Mouse (Mus musculus): Measurements from ENCODE around the gene B4galnt1. TPM values are rescaled to one million over a fixed set of nuclear protein-coding genes. Genes with fewer than 3 reads are reported as not detected.
"Not testable (repeated sequence)": the region's sequence is repeated elsewhere in the genome, so short reads cannot be mapped to it uniquely, and the experiment has no call there.

Gene B4galnt1
- total RNA-seq, 2 experiments from 2014 or later: 3.4 to 3.6 TPM

- DNase-seq (ENCODE audit: low spot score in 2 of 2): no peak
These were observed 23.5 kb upstream of the B4galnt1 start for GRCm38 (mm10) chr10:127141500-127141899.

- no peak for DNase-seq (ENCODE audit: low spot score in 2 of 2)
These were observed 21.8 kb upstream of the B4galnt1 start for GRCm38 (mm10) chr10:127143228-127143627.

GRCm38 (mm10) chr10:127144536-127144935, 20.5 kb upstream of the B4galnt1 start:
- no peak for DNase-seq (ENCODE audit: low spot score in 2 of 2)

GRCm38 (mm10) chr10:127145303-127145702, 19.7 kb upstream of the B4galnt1 start:
- no peak for DNase-seq (ENCODE audit: low spot score in 2 of 2)

GRCm38 (mm10) chr10:127147135-127147534, 17.9 kb upstream of the B4galnt1 start:
- DNase-seq (ENCODE audit: low spot score in 2 of 2): no peak

- DNase-seq (ENCODE audit: low spot score in 2 of 2): no peak
These were observed 14.6 kb upstream of the B4galnt1 start for GRCm38 (mm10) chr10:127150471-127150872.

GRCm38 (mm10) chr10:127151233-127151632, 13.8 kb upstream of the B4galnt1 start:
- DNase-seq (ENCODE audit: low spot score in 2 of 2): not testable (repeated sequence)

GRCm38 (mm10) chr10:127152556-127152955, 12.5 kb upstream of the B4galnt1 start:
- DNase-seq (ENCODE audit: low spot score in 2 of 2): not testable (repeated sequence)

- DNase-seq (ENCODE audit: low spot score in 2 of 2): no peak
These were observed 11.7 kb upstream of the B4galnt1 start for GRCm38 (mm10) chr10:127153323-127153722.

GRCm38 (mm10) chr10:127154241-127154640, 10.8 kb upstream of the B4galnt1 start:
- no peak for DNase-seq (ENCODE audit: low spot score in 2 of 2)

GRCm38 (mm10) chr10:127154652-127155051, 10.4 kb upstream of the B4galnt1 start:
- DNase-seq (ENCODE audit: low spot score in 2 of 2): no peak

- DNase-seq (ENCODE audit: low spot score in 2 of 2): no peak
These were observed 8.9 kb upstream of the B4galnt1 start for GRCm38 (mm10) chr10:127156089-127156488.

GRCm38 (mm10) chr10:127156511-127156910, 8.5 kb upstream of the B4galnt1 start:
- DNase-seq (ENCODE audit: low spot score in 2 of 2): no peak

- DNase-seq (ENCODE audit: low spot score in 2 of 2): no peak
These were observed 6.6 kb upstream of the B4galnt1 start for GRCm38 (mm10) chr10:127158471-127158870.

GRCm38 (mm10) chr10:127160081-127160480, 4.9 kb upstream of the B4galnt1 start:
- DNase-seq (ENCODE audit: low spot score in 2 of 2): no peak

- DNase-seq (ENCODE audit: low spot score in 2 of 2): no peak
These were observed 4.3 kb upstream of the B4galnt1 start for GRCm38 (mm10) chr10:127160728-127161127.

- not testable (repeated sequence) for DNase-seq (ENCODE audit: low spot score in 2 of 2)
These were observed 2.2 kb upstream of the B4galnt1 start for GRCm38 (mm10) chr10:127162771-127163261.

GRCm38 (mm10) chr10:127164190-127164589, 835 bp upstream of the B4galnt1 start:
- no peak for DNase-seq (ENCODE audit: low spot score in 2 of 2)

GRCm38 (mm10) chr10:127165354-127165653, 279 bp downstream of the B4galnt1 start:
- no peak for DNase-seq (ENCODE audit: low spot score in 2 of 2)

GRCm38 (mm10) chr10:127165654-127166403, 804 bp downstream of the B4galnt1 start:
- no peak for DNase-seq (ENCODE audit: low spot score in 2 of 2)

GRCm38 (mm10) chr10:127166404-127166715, 1.3 kb downstream of the B4galnt1 start:
- DNase-seq (ENCODE audit: low spot score in 2 of 2): no peak

GRCm38 (mm10) chr10:127166771-127167613, 2.0 kb downstream of the B4galnt1 start:
- DNase-seq (ENCODE audit: low spot score in 2 of 2): no peak

Measured in gastrocnemius, postnatal 4 days (tissue).